Mouse (Mus musculus) embryonic stem cell, embryonic (primary cell): ENCODE data around the gene Rbm11.

Experiments
- CTCF ChIA-PET, 4 experiments: fragments of 300-600 bp in 2 of 4; fragments of 350-600 bp in 2 of 4; sonication (Branson Sonifier 250); formaldehyde crosslinking; loops; one replicate each; lab custom pipeline; 2022; ENCODE audit warnings: inconsistent platforms in 2 of 4; lab: Charles Lee
- POLR2A ChIA-PET, 4 experiments: fragments of 300-600 bp in 2 of 4; fragments of 350-600 bp in 2 of 4; sonication (Branson Sonifier 250); formaldehyde crosslinking; loops; one replicate each; lab custom pipeline; 2022; ENCODE audit warnings: antibody characterized with exemption in 4 of 4, inconsistent platforms in 1 of 4; lab: Charles Lee

Rbm11 gene

GRCm38 (mm10) chr16:75592671-75593500 is at the start of gene Rbm11:
TSS of gene Rbm11 (plus strand) at chr16:75592844.
- POLR2A ChIA-PET: no interaction called here
- CTCF ChIA-PET: no interaction called here

- ChIA-PET POLR2A (interaction anchor here in 1 of 4 experiments (0.7 kb wide), 1 partner anchor 1296 kb away, joined by 3 read pairs; no protein-coding TSS in a partner anchor), CTCF (no interaction called here)
Observed at GRCm38 (mm10) chr16:75545310-75545709, 47.3 kb upstream of the Rbm11 start.

- ChIA-PET POLR2A (no interaction called here), CTCF (no interaction called here)
Observed at GRCm38 (mm10) chr16:75562910-75563309, 29.7 kb upstream of the Rbm11 start.

- POLR2A ChIA-PET: interaction anchor here in 1 of 4 experiments (1.0 kb wide), 1 partner anchor 8 kb away, joined by 3 read pairs; no protein-coding TSS in a partner anchor
- CTCF ChIA-PET: no interaction called here
Observed at GRCm38 (mm10) chr16:75582279-75582678, 10.4 kb upstream of the Rbm11 start.

- POLR2A ChIA-PET: no interaction called here
- CTCF ChIA-PET: interaction anchor here in 1 of 4 experiments (0.5 kb wide), 1 partner anchor 1006 kb away, joined by 7 read pairs; no protein-coding TSS in a partner anchor
Observed at GRCm38 (mm10) chr16:75585961-75586360, 6.7 kb upstream of the Rbm11 start, which contains the start of gene Lipi. TSS of gene Lipi (minus strand) at chr16:75586061.

- ChIA-PET CTCF (no interaction called here), POLR2A (no interaction called here)
Observed at GRCm38 (mm10) chr16:75586466-75586865, 6.2 kb upstream of the Rbm11 start.

- POLR2A ChIA-PET: no interaction called here
Observed at GRCm38 (mm10) chr16:75593501-75594183, 998 bp downstream of the Rbm11 start.

GRCm38 (mm10) chr16:75606415-75606814 is 13.8 kb downstream of the Rbm11 start:
- POLR2A ChIA-PET: interaction anchor here in 1 of 4 experiments (0.6 kb wide), 1 partner anchor 272 kb away, joined by 7 read pairs; no protein-coding TSS in a partner anchor

More at GRCm38 (mm10) chr16:75593501-75594183, 998 bp downstream of the Rbm11 start:
- CTCF ChIA-PET: no interaction called here

GRCm38 (mm10) chr16:75612561-75612960 is 19.9 kb downstream of the Rbm11 start:
- ChIA-PET CTCF (interaction anchor here in 1 of 4 experiments (0.6 kb wide), 1 partner anchor 137 kb away, joined by 3 read pairs; no protein-coding TSS in a partner anchor), POLR2A (no interaction called here)

More at GRCm38 (mm10) chr16:75606415-75606814, 13.8 kb downstream of the Rbm11 start:
- CTCF ChIA-PET: interaction anchor here in 2 of 4 experiments (0.5 to 0.6 kb wide), 2 partner anchors 12 to 595 kb away, joined by 3 to 5 read pairs; no protein-coding TSS in a partner anchor

- POLR2A ChIA-PET: interaction anchor here in 1 of 4 experiments (0.5 to 0.6 kb wide), 2 partner anchors 28 to 827 kb away, joined by 4 to 7 read pairs; no protein-coding TSS in a partner anchor
- CTCF ChIA-PET: interaction anchor here in 3 of 4 experiments (0.6 to 1.3 kb wide), 6 partner anchors 10 to 183 kb away, joined by 3 to 5 read pairs (median 3); no protein-coding TSS in a partner anchor
Observed at GRCm38 (mm10) chr16:75617651-75618349, 25.2 kb downstream of the Rbm11 start.

GRCm38 (mm10) chr16:75627862-75628261 is 35.2 kb downstream of the Rbm11 start:
- POLR2A ChIA-PET: no interaction called here
- CTCF ChIA-PET: interaction anchor here in 3 of 4 experiments (0.5 to 1.6 kb wide), 3 partner anchors 10 to 574 kb away, joined by 3 to 7 read pairs (median 3); no protein-coding TSS in a partner anchor
